Mouse (Mus musculus) testis, adult 2 months (tissue): Measurements from ENCODE around the gene Kri1.

Source experiments
- CTCF ChIP-seq: fragments of 200-500 bp; IDR thresholded peaks from 2 replicates; pipeline ENCODE4 v1.5.1; 2012; ENCODE audit warnings: low read depth, mild to moderate bottlenecking, inconsistent platforms, low read length, moderate library complexity; ENCODE audit not compliant: control insufficient read depth, insufficient read depth, insufficient replicate concordance
- POLR2A ChIP-seq: fragments of 200-500 bp; IDR thresholded peaks from 2 replicates; pipeline ENCODE4 v1.6.1; 2012; ENCODE audit warnings: low read depth, mild to moderate bottlenecking, inconsistent platforms, low read length, moderate library complexity; ENCODE audit not compliant: control insufficient read depth

DNA sequence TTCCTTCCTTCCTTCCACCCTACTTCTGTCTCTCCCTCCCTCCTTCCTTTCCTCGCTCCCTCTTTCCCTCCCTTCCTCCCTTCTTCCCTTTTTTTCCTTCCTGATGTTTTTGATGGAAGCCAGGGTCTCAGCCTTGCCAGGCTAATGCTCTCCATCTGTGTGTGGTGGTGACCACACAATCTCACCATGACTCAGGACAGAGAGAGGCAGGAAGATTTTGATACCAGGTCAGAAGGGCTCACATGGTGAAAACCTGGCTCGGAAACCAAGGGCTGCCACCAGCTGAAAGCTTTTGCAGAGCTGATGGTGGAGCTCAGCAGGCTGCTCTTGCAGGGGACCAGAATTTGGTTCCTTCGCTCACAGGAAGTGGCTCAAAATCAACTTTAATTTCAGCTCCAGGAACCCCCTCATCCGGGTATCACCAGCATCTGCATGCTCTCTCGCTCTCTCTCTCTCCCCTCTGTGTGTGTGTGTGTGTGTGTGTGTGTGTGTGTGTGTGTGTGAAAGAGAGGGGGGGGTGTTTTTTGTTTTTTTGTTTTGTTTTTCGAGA, 27.2 kb downstream of the Kri1 start:
- TF ChIP-seq CTCF (no peak), POLR2A (no peak)
